Mouse (Mus musculus) kidney, adult 2 months (tissue): ENCODE data around the gene Als2cr12.

Experiments used
- CTCF ChIP-seq: fragments of 200-500 bp; conservative IDR thresholded peaks from 2 replicates; pipeline ENCODE4 v1.5.1; 2011; ENCODE audit warnings: low read depth, mild to moderate bottlenecking, control low read depth, low read length, moderate library complexity, mixed read lengths; ENCODE audit not compliant: insufficient read depth, insufficient read length
- POLR2A ChIP-seq: fragments of 200-500 bp; IDR thresholded peaks from one replicate; pipeline ENCODE4 v1.6.1; 2011; ENCODE audit warnings: low read depth, low read length, control low read depth

DNA sequence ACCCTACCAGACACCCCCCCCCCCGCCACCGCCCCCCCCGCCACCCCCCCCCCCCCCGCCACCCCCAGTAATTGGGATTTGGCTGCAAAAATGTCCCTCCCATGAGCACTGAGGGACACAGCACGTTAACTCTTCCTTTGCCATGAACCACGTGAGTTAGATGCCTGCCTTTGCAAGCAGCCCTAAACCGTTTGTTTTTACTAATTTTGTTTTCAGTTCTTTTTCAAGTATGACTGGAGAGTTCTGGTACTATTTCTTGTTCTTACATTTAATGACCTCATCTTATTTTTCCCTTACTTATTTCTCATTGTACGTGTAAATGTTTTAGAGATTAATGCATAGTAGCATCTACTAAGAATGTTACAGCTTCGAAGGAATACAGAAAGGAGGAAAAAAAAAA is 28.7 kb upstream of the Als2cr12 start:
- TF ChIP-seq CTCF (no peak), POLR2A (no peak)
